Mouse (Mus musculus): ENCODE data around the gene Mllt3. TPM values are rescaled to one million over a fixed set of nuclear protein-coding genes. Genes with fewer than 3 reads are reported as not detected.
"Not testable (repeated sequence)": the region's sequence is repeated elsewhere in the genome, so short reads cannot be mapped to it uniquely, and the experiment has no call there.

Mllt3 gene
- polyA plus RNA-seq, 1 experiment = 64.2 TPM

GRCm38 (mm10) chr4:87965836-87966235 lies 67.3 kb downstream of the Mllt3 start:
- no peak for DNase-seq (ENCODE audit: low read depth)
- TF ChIP-seq POLR2A (IDR thresholded peaks at IDR 0.05; ENCODE audit: borderline replicate concordance, extremely low read depth, insufficient read depth, insufficient read length, poor library complexity, severe bottlenecking) = no peak
- no peak for TF ChIP-seq CTCF (IDR thresholded peaks at IDR 0.05; ENCODE audit: borderline replicate concordance, extremely low read depth, insufficient read depth, insufficient read length)

DNA sequence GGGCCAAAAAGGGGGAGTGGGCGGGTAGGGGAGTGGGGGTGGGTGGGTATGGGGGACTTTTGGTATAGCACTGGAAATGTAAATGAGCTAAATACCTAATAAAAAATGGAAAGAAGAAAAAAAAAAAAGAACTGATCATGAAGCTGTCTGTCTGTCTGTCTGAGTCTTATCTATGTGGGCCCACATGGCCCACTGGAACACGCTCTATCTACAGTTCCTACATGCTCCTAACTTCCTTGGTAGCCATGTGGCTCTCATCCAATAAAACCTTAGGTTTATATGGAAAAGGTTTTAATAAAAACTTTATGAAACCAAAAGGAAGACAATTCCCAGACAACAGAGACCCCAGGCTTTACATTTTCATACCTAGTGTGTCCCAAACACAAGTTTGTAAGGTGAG lies 68.3 kb downstream of the Mllt3 start:
- not testable (repeated sequence) for DNase-seq (ENCODE audit: low read depth)

GRCm38 (mm10) chr4:87963773-87964076 lies 69.4 kb downstream of the Mllt3 start:
- DNase-seq (ENCODE audit: low read depth) = no peak
- TF ChIP-seq CTCF (IDR thresholded peaks at IDR 0.05; ENCODE audit: borderline replicate concordance, extremely low read depth, insufficient read depth, insufficient read length) (no peak), POLR2A (IDR thresholded peaks at IDR 0.05; ENCODE audit: borderline replicate concordance, extremely low read depth, insufficient read depth, insufficient read length, poor library complexity, severe bottlenecking) (no peak)

- TF ChIP-seq POLR2A (IDR thresholded peaks at IDR 0.05; ENCODE audit: borderline replicate concordance, extremely low read depth, insufficient read depth, insufficient read length, poor library complexity, severe bottlenecking) (no peak), CTCF (IDR thresholded peaks at IDR 0.05; ENCODE audit: borderline replicate concordance, extremely low read depth, insufficient read depth, insufficient read length) (no peak)
- no peak for DNase-seq (ENCODE audit: low read depth)
Observed at GRCm38 (mm10) chr4:87963055-87963772, 70.0 kb downstream of the Mllt3 start.

DNA sequence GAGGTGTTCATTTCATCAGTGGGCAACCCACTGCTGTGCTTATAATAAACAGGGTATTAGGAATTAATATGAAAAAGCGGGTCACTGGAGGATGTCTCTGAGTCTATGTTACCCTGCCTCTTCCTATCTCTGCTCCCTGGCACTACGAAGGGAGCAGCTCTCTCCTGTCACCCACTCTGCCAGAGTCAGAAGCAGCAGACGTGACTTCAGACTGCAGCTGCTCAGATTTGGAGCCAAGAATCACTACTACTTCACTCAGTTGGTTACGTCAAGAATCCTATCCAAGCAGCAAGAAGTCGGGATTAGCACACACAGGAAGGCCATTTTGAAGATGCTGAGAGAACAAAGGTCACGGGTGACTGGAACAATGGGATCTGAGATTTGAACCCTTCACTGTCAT lies 71.3 kb downstream of the Mllt3 start:
- peak; percentile 70 for DNase-seq (ENCODE audit: low read depth)
- TF ChIP-seq POLR2A (IDR thresholded peaks at IDR 0.05; ENCODE audit: borderline replicate concordance, extremely low read depth, insufficient read depth, insufficient read length, poor library complexity, severe bottlenecking) (no peak), CTCF (IDR thresholded peaks at IDR 0.05; ENCODE audit: borderline replicate concordance, extremely low read depth, insufficient read depth, insufficient read length) (no peak)

GRCm38 (mm10) chr4:87957852-87958251 lies 75.3 kb downstream of the Mllt3 start:
- DNase-seq (ENCODE audit: low read depth) = no peak
- TF ChIP-seq CTCF (IDR thresholded peaks at IDR 0.05; ENCODE audit: borderline replicate concordance, extremely low read depth, insufficient read depth, insufficient read length) = no peak
- TF ChIP-seq POLR2A (IDR thresholded peaks at IDR 0.05; ENCODE audit: borderline replicate concordance, extremely low read depth, insufficient read depth, insufficient read length, poor library complexity, severe bottlenecking) = no peak

GRCm38 (mm10) chr4:87957198-87957597 lies 76.0 kb downstream of the Mllt3 start:
- TF ChIP-seq CTCF (IDR thresholded peaks at IDR 0.05; ENCODE audit: borderline replicate concordance, extremely low read depth, insufficient read depth, insufficient read length) (no peak), POLR2A (IDR thresholded peaks at IDR 0.05; ENCODE audit: borderline replicate concordance, extremely low read depth, insufficient read depth, insufficient read length, poor library complexity, severe bottlenecking) (no peak)
- no peak for DNase-seq (ENCODE audit: low read depth)

DNA sequence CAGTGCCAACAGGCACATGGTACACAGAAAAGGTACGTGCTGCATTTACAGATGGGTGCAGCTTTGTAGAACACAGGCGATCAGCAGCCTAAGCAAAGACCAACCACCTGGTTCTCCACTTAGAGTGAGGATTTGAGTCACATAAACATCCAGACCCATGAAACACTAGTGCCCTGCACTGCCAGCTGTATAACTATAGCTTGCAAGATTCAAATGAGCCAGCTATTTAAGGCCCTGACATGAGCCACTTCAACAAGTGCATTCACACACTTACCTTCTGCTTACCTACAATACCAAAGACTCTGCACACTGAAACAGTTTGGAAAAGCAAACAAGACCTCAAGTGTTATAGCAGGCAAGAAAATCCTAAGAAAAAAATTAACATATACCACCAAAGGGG lies 78.0 kb downstream of the Mllt3 start:
- DNase-seq (ENCODE audit: low read depth) = no peak
- no peak for TF ChIP-seq POLR2A (IDR thresholded peaks at IDR 0.05; ENCODE audit: borderline replicate concordance, extremely low read depth, insufficient read depth, insufficient read length, poor library complexity, severe bottlenecking)

DNA sequence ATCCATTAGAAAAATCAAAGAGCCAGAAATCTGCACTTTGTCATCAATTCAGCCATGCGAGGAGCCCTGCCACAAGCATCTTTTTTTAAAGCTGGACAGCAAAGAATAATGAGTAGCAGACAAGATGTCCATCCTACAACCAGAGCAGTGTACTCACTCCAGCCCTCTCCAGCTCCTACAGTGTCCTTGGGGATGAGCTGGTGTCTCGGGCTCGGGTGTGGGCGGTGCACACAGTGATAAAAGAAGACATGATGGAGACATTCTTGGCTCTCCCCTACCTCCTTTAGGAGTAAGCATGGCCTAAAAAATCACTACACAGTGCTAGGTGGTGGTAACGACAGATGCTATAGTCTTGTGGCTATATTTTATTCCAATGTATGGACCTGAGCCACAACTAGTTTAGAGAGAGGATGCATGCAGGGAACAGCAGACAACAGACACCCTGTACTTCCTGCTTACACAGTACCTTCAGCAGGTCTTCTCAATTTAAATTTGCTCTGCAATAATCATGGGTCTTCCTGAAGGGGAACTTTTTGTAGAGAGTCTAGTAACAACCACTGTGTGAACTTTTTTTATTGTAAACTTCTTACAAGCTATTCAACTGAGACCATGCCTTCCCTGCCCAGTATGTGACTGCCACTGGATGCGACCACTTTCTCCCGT lies 78.6 kb downstream of the Mllt3 start:
- no peak for DNase-seq (ENCODE audit: low read depth)
- TF ChIP-seq POLR2A (IDR thresholded peaks at IDR 0.05; ENCODE audit: borderline replicate concordance, extremely low read depth, insufficient read depth, insufficient read length, poor library complexity, severe bottlenecking) (no peak), CTCF (IDR thresholded peaks at IDR 0.05; ENCODE audit: borderline replicate concordance, extremely low read depth, insufficient read depth, insufficient read length) (no peak)

DNA sequence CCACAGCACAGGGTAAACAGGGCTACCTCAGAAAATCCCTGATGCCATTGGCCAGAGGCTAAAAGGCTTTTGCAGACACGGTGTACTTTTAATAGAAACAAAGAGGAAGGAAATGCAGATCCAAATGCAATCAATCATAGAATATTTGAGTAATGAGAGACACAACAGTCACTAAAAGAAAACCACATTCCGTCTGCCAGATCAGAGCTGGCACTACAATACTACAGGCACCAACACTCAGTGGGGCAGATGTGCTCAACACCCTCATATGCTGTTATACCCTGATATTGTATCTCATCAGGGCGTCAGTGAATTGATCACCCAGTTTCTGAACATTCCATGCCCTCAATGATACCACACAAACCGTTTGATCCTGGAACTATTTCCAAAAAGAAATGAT lies 79.4 kb downstream of the Mllt3 start:
- DNase-seq (ENCODE audit: low read depth) = no peak
- no peak for TF ChIP-seq POLR2A (IDR thresholded peaks at IDR 0.05; ENCODE audit: borderline replicate concordance, extremely low read depth, insufficient read depth, insufficient read length, poor library complexity, severe bottlenecking)
- no peak for TF ChIP-seq CTCF (IDR thresholded peaks at IDR 0.05; ENCODE audit: borderline replicate concordance, extremely low read depth, insufficient read depth, insufficient read length)

DNA sequence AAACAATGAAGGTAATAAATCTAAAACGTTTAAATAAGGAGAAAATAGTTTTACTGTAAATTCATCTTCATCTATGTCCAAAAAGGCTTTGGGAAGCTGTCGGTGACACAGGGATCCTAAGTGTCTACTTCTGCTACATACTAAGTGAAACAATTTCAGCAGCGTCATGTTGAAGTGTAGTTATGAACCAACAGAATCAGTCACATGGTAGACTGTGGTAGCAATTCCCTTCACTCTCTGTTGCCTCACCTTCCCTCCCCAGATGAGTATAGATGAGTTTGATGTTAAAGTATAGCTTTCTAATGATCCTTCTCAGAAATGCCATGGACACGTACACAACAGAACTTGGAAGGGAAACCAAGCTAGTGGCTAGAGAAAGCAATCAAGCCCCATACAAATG lies 79.9 kb downstream of the Mllt3 start:
- no peak for DNase-seq (ENCODE audit: low read depth)
- TF ChIP-seq CTCF (IDR thresholded peaks at IDR 0.05; ENCODE audit: borderline replicate concordance, extremely low read depth, insufficient read depth, insufficient read length) (no peak), POLR2A (IDR thresholded peaks at IDR 0.05; ENCODE audit: borderline replicate concordance, extremely low read depth, insufficient read depth, insufficient read length, poor library complexity, severe bottlenecking) (no peak)

- DNase-seq (ENCODE audit: low read depth) = no peak
- no peak for TF ChIP-seq POLR2A (IDR thresholded peaks at IDR 0.05; ENCODE audit: borderline replicate concordance, extremely low read depth, insufficient read depth, insufficient read length, poor library complexity, severe bottlenecking)
Observed at GRCm38 (mm10) chr4:87949451-87949850, 83.7 kb downstream of the Mllt3 start.
